Mouse (Mus musculus) heart, embryonic 16.5 days (tissue): Measurements from ENCODE around the gene Rbm47. TPM values are rescaled to one million over a fixed set of nuclear protein-coding genes. Genes with fewer than 3 reads are reported as not detected.

Source experiments
- ATAC-seq: fragments of 200-750 bp; cut with Nextera tagmentation; replicated peaks from 2 replicates; pipeline ENCODE4 v1.8.0; 2017; ENCODE audit warnings: moderate number of reproducible peaks; ENCODE audit not compliant: insufficient read depth, low FRiP score; ENCODE audit errors: extremely low read depth
- H3K27ac ChIP-seq: fragments of 300-500 bp; sonication (generic); 2 replicates; pipeline ENCODE4 v1.5.1; 2014; ENCODE audit warnings: mild to moderate bottlenecking, low read length, control low read depth, moderate library complexity
- H3K27me3 ChIP-seq: fragments of 300-500 bp; sonication (generic); 2 replicates; pipeline ENCODE4 v1.6.1; 2014; ENCODE audit warnings: low read length, mixed read lengths; ENCODE audit not compliant: control insufficient read depth, insufficient read depth
- H3K36me3 ChIP-seq: fragments of 300-500 bp; sonication (generic); 2 replicates; pipeline ENCODE4 v1.6.1; 2014; ENCODE audit not compliant: control insufficient read depth, insufficient read depth
- H3K4me1 ChIP-seq: fragments of 300-500 bp; sonication (generic); 2 replicates; pipeline ENCODE4 v1.6.1; 2014; ENCODE audit warnings: low read length, mixed read lengths; ENCODE audit not compliant: control insufficient read depth, insufficient read depth
- H3K4me2 ChIP-seq: fragments of 300-500 bp; sonication (generic); 2 replicates; pipeline ENCODE4 v1.6.1; 2014; ENCODE audit warnings: low read depth, mild to moderate bottlenecking, control low read depth, low read length
- H3K4me3 ChIP-seq: fragments of 300-500 bp; sonication (generic); 2 replicates; pipeline ENCODE4 v1.5.1; 2014; ENCODE audit warnings: mild to moderate bottlenecking, control low read depth, low read length
- H3K9ac ChIP-seq: fragments of 300-500 bp; sonication (generic); 2 replicates; pipeline ENCODE4 v1.6.1; 2014; ENCODE audit warnings: low read length, control low read depth
- H3K9me3 ChIP-seq: fragments of 300-500 bp; sonication (generic); replicated peaks from 2 replicates; pipeline ENCODE4 v1.6.1; 2016; ENCODE audit warnings: low read length; ENCODE audit not compliant: control insufficient read depth
- WGBS: fragments of 180-500 bp; shearing (Covaris S2); extraction: QIAGEN DNeasy Blood & Tissue Kit; methylation state at CpG from one replicate; pipeline ENCODE4 v1.1.7; 2014; 5-methylcytosine and 5-hydroxymethylcytosine counted together
- polyA plus RNA-seq: library from polyadenylated mRNA; unstranded; fragments of >200 nt; fragmentation: Nextera tagmentation; extraction: Ambion mirVana; gene quantifications from 2 replicates; pipeline ENCODE4 v1.2.1, GENCODE M21; 2015

Gene Rbm47
- polyA plus RNA-seq, 1 experiment from 2014 or later = 6.0 TPM

DNA sequence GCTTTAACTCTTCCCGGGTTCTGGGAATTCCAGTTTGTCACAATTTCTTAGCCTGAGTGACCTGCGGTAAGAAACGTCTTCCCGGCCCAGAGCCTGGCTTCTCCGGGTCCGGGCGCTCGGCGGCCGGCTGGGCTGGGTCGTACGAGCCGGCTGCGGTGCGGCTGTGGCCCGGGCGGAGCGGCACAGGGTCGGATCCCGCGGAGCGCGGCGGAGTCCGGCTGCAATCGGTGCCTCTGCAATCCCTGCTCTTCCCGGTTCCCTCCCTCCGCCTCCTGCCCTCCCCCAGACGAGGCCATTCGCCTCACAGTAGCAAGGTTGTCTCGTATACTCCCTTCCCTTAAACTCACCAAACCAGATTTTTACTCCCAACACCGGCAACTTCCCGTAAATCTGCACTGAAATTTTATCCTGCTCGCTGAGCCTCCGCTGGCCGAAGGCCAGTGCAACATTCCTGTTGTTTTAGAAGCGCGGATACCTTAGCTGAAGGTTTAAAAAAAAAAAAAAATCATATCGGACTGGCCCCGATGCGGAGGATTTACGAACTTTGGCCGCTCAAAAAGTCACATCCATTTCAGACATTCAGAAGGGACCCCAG, 22.1 kb downstream of the Rbm47 start:
- peak; percentile 81 for ATAC-seq
- H3K36me3 ChIP-seq = no peaks in the 10 kb centered on the region
- H3K4me2 ChIP-seq = peak overlapping the region; percentile 76
- H3K9me3 ChIP-seq = no peaks in the 10 kb centered on the region
- under 1% methylated on average over 43 of the region's 43 CpGs for WGBS
- H3K9ac ChIP-seq = peak overlapping the region; percentile 63
- H3K27ac ChIP-seq = peak overlapping the region; percentile 69
- peaks cover 3% of the 10 kb centered on the region; the same call in 1 of the 2 replicates for H3K4me1 ChIP-seq
- H3K4me3 ChIP-seq = peak overlapping the region; percentile 57
- H3K27me3 ChIP-seq = peaks cover 9% of the 10 kb centered on the region

GRCm38 (mm10) chr5:66150106-66150705, 22.7 kb downstream of the Rbm47 start:
- WGBS = 4% methylated on average over 18 of the region's 18 CpGs
- H3K9ac ChIP-seq = peak overlapping the region; percentile 63
- no peaks in the 10 kb centered on the region for H3K36me3 ChIP-seq
- ATAC-seq = no peak
- peaks cover 3% of the 10 kb centered on the region; the same call in 1 of the 2 replicates for H3K4me1 ChIP-seq
- H3K27me3 ChIP-seq = peaks cover 9% of the 10 kb centered on the region
- peak overlapping the region; percentile 76 for H3K4me2 ChIP-seq
- H3K9me3 ChIP-seq = no peaks in the 10 kb centered on the region
- peak overlapping the region; percentile 57 for H3K4me3 ChIP-seq
- H3K27ac ChIP-seq = peak overlapping the region; percentile 12; the same call in 1 of the 2 replicates

DNA sequence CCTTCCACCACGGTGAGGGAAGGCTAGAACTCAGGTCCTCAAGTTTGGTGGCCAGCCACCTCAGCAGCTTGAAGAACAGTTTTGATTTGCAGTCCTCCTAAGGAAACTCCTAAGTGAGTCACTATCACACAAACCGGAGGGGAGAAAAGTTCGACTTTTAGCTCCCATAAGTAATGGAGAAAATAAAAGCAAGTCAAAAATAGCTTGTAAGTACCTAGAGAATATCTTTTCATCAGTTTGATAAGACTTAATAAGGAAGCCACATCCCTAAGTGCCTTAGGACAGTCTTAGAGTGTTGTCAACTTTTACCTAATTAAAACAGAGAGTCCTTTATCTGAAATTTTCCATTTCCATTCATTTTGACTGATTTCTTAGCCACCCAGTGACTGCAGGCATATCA, 23.3 kb downstream of the Rbm47 start:
- Histone ChIP-seq H3K9ac (no peak overlapping the region), H3K4me1 (peaks cover 3% of the 10 kb centered on the region; the same call in 1 of the 2 replicates), H3K27me3 (peaks cover 9% of the 10 kb centered on the region), H3K4me3 (peak overlapping the region; percentile 57), H3K27ac (no peak overlapping the region), H3K4me2 (peak overlapping the region; percentile 76; the same call in 1 of the 2 replicates), H3K9me3 (no peaks in the 10 kb centered on the region), H3K36me3 (no peaks in the 10 kb centered on the region)
- ATAC-seq = no peak
- WGBS = 28% methylated on average over 3 of the region's 3 CpGs

DNA sequence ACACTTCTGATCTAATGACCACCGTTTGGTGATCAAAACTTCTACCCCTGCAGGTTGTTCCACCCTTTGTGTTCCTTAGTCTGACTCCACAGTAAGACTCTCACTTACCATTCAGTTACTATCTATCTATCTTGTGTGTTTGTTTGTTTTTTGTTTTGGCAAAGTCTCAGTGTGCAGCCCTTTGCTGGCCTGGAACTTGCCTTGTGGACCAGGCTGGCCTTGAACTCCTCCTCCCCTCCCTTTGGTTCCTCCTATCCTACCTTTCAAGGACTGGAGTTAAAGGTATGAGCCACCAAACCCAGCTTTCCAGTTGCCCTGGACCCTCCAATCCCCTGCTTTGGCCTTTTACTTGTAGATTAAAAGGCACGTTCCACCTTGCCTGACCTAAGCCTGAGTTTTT, 23.8 kb downstream of the Rbm47 start:
- Histone ChIP-seq H3K36me3 (no peaks in the 10 kb centered on the region), H3K27ac (no peak overlapping the region), H3K9ac (no peak overlapping the region), H3K27me3 (peaks cover 9% of the 10 kb centered on the region), H3K4me1 (peaks cover 3% of the 10 kb centered on the region; the same call in 1 of the 2 replicates), H3K4me3 (no peak overlapping the region; the same call in 1 of the 2 replicates), H3K4me2 (no peak overlapping the region), H3K9me3 (no peaks in the 10 kb centered on the region)
- ATAC-seq = no peak
- 83% methylated on average over 2 of the region's 2 CpGs for whole genome bisulfite sequencing

DNA sequence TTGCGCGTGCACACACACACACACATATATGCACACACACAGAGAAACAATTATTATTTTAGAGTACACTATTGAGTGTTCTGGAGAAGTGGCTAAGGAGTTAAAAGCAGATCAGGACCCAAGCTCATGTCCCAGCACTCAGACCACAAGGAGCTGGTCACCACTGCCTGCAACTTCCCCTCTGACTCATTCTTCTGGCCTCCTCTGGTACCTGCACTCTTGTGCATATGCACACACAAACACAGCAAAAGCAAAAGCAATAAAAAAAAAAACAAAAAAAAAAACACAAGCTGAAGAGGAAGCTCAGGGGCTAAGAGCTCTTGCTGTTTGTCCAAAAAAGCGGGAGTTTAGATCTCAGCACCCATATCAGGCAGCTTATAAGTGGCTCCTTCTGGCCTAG, 25.6 kb downstream of the Rbm47 start:
- Histone ChIP-seq H3K36me3 (no peaks in the 10 kb centered on the region), H3K4me3 (no peak overlapping the region), H3K9me3 (no peaks in the 10 kb centered on the region), H3K4me2 (no peak overlapping the region), H3K4me1 (peaks cover 3% of the 10 kb centered on the region; the same call in 1 of the 2 replicates), H3K27ac (no peak overlapping the region), H3K9ac (no peak overlapping the region), H3K27me3 (peaks cover 9% of the 10 kb centered on the region)
- WGBS = 93% methylated on average over 3 of the region's 3 CpGs
- no peak for ATAC-seq

- Histone ChIP-seq H3K4me3 (no peak overlapping the region), H3K27ac (no peak overlapping the region), H3K4me1 (no peaks in the 10 kb centered on the region), H3K27me3 (peaks cover 9% of the 10 kb centered on the region), H3K9ac (no peak overlapping the region), H3K9me3 (no peaks in the 10 kb centered on the region), H3K4me2 (no peak overlapping the region), H3K36me3 (no peaks in the 10 kb centered on the region)
- no peak for ATAC-seq
- 83% methylated on average over 5 of the region's 5 CpGs for WGBS
Observed at GRCm38 (mm10) chr5:66145583-66145982, 27.3 kb downstream of the Rbm47 start.

DNA sequence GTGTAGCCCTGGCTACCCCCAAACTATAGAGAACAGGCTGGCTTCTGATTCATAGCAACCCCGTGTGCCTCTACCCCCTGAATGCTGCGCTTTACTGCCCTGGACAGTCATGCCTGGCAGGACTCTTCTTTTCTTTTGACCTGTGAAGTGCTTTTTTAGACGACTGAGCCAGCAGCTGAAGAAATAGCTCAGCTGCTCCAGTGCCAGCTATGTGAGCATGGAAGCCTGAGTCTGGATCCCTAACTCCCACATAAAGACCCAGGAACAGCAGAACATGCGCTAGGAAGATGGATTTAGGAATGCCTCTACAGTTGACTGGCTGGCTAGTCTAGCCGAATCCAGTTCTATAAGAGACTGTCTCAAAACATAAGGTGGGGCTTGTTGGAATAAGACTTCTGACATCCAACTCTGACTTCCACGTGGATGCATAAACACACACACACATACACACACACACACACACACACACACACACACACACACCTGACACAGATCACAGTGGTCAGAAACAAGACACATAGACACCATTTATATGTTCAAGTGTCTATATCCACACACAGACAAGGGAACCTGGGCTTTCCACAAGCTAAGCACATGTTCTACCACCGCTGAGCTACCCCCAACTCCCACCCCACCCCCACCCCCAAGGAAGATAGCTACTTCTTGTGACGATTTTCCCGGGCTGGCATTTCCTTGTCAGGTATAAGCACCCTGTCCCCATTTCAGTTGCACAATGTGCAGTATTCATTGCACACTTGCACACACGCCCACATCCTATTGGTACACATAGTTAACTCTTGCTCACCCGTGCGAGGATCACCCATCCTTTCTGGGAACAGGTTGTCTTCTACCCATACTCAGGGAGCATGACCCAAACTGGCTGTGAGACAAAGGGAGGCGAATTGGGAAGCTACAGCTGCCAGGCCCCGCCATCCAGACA, 29.6 kb downstream of the Rbm47 start:
- 82% methylated on average over 14 of the region's 14 CpGs for WGBS
- no peak for ATAC-seq
- no peak overlapping the region for H3K9ac ChIP-seq
- no peak overlapping the region for H3K4me3 ChIP-seq
- H3K9me3 ChIP-seq = no peaks in the 10 kb centered on the region
- H3K4me2 ChIP-seq = no peak overlapping the region
- H3K4me1 ChIP-seq = no peaks in the 10 kb centered on the region
- H3K27ac ChIP-seq = no peak overlapping the region
- no peaks in the 10 kb centered on the region; the same call in 1 of the 2 replicates for H3K27me3 ChIP-seq
- H3K36me3 ChIP-seq = no peaks in the 10 kb centered on the region

- Histone ChIP-seq H3K4me1 (0 out of 2 replicates have a peak, but pooled peaks cover 2% of the 10 kb centered on the region), H3K4me3 (no peak overlapping the region), H3K27ac (no peak overlapping the region), H3K27me3 (no peaks in the 10 kb centered on the region), H3K9me3 (no peaks in the 10 kb centered on the region), H3K9ac (no peak overlapping the region), H3K4me2 (no peak overlapping the region), H3K36me3 (no peaks in the 10 kb centered on the region)
- WGBS = 82% methylated on average over 4 of the region's 4 CpGs
- no peak for ATAC-seq
Observed at GRCm38 (mm10) chr5:66141474-66141873, 31.4 kb downstream of the Rbm47 start.
